Mouse (Mus musculus) mouse trophoblast stem cell (cell line): ENCODE results near the gene Nr2c2ap.

Experiments used
- in situ Hi-C, 2 experiments: fragments of 300-500 bp; cut with MseI, MboI; formaldehyde crosslinking; loops; 2 replicates in 1 of 2; 3 replicates in 1 of 2; pipeline ENCODE4 v1.15.1; 2025

The Nr2c2ap gene

DNA sequence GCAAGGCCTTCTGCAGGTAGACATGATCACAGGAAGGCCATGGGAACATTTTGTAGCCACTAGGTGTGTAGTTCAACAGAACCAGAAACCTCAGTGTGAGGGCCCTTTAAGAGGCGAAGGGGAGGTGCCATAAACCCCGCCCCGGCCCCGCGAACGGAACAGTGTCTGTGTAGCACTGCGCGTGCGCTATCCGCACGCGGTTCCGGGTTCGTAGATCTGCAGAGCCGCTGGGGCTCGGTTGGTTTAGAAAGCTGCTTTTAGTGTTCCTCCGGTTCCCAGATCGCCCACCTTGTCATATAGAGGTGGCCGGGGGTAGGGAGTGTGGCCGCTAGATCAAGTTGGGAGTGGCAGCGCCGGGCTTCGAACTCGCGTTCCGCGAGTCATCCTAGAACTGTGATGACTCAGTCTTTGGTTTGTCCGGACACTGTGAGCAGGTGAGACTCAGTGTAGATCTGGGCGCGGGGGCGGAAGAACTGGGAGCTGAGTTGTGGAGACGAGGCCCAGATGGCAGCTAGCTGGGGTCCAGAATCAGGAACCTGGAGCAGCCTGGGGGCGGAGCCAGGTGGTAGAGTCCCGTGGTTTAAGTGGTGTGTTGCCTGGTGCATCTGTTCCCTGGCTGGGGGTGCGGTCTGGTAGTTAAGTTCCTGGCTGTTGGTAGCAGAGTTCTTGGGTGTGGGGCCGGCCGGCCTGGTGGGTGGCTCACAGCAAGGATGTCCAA is at the start of gene Nr2c2ap:
Nr2c2ap (plus strand) TSS at position 168 of the 718 bp plus-strand sequence.
- in situ Hi-C loops: no loop called here

DNA sequence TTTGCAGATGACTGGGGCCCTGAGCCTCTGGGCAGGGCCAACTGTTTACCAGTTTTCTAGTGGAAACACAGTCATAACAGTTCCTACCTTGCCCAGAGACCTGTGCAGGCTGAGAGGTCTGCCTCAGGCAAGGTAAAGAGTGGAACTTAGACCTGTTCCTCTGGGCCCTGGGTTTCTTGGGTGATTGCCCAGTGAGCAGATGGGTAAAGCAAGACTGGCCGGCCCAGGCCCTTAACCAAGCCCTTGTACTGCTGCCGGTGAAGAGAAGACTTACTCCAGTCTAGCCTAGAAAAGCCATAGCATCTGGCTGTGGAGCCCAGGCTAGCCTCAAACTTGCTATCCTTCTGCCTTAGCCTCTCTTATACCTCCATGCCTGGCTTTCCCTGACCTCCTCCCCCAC is 49.2 kb upstream of the Nr2c2ap start:
- in situ Hi-C loops: no loop called here

DNA sequence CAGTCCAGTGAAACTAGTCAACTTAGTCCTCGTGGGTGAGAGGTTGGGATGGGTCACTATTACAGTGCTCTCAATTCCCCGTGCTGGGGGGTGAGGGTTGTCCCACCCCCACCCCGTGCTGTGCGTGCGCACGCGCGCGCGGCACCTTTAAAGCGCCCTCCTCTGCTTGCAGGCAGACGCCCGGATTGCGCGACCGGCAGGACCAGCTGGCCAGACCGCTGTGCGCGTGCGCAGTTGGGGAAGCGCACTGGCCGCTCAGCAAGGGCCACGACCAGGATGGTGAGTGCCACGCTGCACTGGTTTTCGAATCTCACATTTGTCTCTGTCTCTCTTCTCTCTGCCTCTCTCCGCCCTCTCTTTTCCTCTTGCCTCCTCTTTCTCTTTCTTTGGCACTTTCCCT is 47.8 kb upstream of the Nr2c2ap start, which contains the start of gene Hapln4:
Hapln4 (plus strand) TSS at position 173 of the 400 bp plus-strand sequence.
- in situ Hi-C loops: no loop called here

DNA sequence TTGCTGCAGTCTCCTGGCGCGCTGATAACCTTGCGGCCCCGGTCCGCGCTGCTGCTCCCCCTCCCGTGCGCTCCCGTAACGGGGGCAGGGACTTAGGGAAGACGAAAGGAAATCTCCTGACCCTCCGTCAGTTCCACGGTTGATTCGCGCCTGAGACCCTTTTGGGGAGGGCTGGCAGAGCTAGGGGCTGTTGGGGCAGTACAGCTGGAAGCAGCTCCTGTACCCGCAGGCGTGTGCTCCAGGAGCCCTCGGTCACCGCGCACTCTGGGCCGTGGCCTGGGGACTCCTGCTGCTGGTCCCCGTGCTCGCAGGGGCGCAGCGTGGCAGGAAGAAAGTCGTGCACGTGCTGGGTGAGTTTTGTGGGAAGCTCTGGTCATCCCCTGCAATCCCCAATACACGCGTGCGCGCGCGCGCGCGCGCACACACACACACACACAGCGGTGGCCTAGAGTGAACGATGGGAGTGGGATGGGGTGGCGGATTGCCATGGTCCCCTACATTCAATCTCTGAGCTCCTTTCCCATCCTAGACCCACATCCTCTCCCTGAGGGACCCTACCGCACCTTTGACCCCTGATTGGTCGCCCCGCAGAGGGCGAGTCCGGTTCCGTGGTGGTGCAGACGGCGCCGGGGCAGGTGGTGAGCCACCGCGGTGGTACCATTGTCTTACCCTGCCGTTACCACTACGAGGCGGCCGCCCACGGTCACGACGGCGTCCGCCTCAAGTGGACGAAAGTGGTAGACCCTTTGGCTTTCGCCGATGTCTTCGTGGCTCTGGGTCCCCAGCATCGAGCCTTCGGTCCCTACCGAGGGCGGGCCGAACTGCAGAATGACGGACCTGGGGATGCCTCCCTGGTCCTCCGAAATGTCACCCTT is 46.7 kb upstream of the Nr2c2ap start:
- in situ Hi-C loops: no loop called here

DNA sequence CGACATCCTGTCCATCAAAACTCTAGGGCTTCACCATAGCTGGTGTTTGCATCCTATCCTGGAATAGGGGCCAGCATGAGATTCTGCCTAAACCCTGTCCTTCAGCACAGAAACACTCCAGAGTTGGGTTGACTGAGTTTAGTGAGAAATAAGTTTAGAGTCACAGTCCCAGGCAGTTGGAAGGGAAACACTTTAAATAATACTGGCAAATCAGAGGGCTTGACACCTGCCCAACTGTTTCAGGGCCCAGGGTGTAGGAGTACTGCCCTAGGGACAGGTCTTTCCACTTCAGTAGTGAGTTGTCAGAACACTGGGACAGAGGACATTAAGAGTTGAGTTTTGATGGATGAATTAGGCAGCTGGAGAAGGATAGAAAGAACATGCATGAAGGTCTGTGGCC is 45.0 kb upstream of the Nr2c2ap start:
- in situ Hi-C loops: no loop called here

DNA sequence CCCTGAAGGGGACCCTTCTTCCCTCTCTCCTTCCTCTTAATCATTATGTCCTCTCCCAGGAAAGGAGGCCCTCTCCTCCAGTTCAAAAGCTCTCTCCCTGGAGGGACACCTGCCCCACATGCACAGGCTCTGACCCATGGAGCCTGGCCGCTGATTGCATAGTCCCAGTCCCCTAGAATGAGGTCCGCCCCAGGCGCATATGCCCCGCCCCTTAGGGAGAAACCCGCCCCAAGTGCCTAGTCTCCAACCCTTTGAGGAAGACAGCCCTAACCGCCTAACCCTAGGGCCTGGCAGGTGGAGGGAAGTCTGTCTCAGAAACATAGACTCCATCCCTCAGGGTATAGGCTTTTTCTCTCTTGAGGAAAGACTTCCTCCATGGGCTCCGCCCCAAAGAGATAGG is 43.9 kb upstream of the Nr2c2ap start:
- in situ Hi-C loops: no loop called here

DNA sequence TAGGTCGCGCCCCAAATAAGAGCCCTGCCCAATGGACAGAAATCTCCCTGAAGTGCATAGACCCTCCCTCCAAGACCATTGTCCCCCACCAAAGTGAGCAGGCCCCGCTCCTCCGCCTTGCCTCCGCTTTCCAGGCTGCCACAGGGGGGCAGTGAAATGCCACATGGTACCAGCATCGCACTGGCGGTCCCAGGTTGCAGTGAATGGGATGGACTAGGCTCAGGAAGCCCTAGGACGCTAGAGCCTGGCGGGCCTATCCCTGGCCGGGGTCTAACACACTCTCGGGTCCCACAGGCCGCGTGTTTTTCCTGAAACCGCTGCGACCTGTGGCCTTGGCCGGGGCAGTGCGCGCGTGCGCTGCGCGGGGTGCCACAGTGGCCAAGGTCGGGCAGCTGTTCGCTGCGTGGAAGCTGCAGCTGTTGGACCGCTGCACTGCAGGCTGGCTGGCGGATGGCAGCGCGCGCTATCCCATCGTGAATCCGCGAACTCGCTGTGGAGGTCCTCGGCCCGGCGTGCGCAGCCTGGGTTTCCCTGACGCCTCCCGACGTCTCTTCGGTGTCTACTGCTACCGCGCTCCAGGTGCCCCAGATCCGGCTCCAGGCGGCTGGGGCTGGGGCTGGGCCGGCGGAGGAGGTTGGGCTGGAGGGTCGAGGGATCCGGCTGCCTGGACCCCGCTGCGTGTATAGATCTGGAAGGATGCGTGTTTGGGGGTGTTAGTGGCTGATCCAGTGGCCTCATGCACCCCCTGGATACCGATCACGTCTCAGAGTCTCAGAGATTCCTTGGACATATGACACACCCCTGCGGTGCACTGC is 43.1 kb upstream of the Nr2c2ap start:
- in situ Hi-C loops: no loop called here

DNA sequence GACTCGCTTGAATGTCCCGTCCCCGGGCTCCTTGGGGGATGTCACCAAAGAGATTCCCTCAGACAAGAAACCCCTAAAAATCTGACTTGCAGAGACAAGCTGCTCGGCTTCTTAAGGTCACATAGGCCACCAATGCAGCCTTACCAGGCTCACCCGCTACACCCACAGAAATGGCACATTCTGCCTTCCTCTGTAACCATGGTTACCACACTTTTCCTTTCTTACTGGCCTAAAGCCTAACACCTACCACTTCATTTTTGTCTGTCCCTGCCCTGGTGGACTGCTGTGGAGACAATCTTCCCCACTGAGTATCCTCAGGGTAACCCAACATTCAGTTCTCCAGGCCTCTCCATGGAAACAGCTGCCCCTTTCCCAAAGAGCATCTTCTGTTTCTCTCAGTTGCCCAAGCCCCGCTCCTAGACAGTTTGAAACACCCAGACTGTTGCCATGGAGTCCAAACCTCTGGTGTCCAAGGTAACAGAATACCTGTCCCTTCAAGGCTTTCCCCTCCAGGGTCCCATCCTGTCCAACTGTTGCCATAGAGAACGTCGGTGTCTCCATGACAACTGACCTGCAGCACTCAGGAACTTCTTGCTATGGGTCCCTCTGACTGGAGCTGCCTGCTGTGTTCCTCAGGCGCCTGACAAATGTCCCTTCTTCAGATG is 41.7 kb upstream of the Nr2c2ap start:
- in situ Hi-C loops: no loop called here

DNA sequence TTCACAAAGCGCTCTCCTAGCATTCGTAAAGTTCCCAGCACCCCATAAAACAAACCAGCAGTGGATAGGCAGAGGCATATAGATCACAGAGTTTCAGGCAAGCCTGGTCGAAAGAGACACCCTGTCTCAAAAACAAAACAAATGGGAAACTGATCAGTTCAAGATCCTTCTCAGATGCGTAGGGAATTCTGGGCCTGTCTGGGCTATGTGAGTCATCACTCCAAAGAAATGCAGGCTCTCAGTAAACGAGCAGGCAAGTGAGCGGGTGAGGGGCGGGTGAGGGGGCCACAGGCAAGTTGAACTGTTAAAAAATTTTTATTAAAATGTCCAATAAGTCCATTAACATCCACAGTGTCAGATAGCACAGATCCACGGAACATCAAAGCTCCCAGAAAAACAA is 38.3 kb upstream of the Nr2c2ap start:
- in situ Hi-C loops: no loop called here

DNA sequence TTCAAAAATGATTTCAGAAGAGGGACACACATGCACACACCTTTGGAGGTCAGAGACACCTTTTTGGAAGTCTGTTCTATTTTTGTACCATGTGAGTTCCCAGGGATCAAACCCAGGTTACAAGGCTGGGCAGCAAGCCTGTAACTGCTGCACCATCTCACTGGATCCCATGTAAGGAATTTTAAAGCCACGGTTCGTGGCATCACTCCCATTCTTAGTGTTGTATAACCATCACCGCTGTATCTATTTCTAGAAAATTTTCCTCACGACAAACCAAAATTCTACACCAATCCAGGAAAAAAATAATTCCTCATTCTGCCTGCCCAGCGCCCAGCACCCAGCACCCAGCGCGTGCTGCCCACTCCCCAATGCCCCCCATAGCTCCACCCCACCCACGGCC is 31.9 kb upstream of the Nr2c2ap start:
- in situ Hi-C loops: no loop called here

DNA sequence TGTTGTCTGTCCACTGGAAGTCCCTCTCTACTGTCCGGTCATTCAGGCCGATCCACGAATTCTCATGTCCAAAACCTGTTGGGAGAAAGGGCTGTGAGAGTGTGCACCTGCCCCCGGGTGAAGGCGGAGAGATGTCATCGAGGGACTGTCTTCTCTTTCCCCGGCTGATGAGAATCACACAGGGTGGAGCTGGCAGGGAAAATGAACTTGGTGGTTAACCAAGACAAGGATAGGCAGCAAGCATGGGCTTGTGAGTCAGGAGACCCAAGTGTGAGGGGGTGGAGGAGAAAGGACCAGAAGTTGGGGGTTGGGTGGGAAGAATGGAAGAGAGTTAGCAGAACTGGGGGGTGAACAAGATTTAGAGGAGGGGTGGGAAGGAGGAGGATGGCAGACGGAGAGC is 30.9 kb upstream of the Nr2c2ap start:
- in situ Hi-C loops: no loop called here

DNA sequence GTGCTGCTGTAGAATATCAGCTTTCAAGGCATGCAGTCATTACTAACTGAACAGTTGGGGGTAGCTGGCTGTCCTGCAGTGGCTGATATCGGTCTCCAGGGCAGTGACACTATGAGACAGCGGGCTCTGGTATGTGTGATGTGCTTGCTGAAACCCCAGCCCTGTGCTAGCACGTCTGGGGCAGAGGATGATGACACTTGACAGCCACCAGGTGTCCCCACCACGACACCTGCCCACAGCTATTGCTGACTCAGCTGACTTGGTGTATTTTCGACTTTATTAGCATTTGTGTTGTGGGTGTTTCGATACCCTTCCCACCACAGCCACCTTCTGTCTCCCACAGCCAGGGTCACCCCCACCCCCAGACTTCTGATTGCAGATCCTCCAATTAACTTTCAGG is 26.6 kb upstream of the Nr2c2ap start:
- in situ Hi-C loops: no loop called here

DNA sequence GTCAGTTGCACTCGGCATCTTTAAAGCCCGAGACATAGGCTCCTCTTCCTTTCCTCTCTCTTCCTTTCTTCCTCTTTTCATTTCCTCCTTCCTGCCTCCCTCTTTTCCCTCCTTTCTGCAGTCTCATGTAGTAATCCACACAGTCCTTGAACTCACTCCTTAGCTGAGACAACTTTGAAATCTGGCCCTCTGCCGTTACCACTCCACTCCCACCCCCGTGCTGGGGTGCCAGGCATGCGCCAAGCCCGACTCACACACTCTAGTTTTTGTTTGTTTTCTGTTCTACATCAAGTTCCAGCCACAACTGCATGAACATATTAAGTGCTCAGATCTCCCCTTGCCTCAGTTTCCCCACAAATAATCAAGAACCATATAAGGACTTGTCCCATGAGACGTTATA is 26.2 kb upstream of the Nr2c2ap start:
- in situ Hi-C loops: no loop called here

DNA sequence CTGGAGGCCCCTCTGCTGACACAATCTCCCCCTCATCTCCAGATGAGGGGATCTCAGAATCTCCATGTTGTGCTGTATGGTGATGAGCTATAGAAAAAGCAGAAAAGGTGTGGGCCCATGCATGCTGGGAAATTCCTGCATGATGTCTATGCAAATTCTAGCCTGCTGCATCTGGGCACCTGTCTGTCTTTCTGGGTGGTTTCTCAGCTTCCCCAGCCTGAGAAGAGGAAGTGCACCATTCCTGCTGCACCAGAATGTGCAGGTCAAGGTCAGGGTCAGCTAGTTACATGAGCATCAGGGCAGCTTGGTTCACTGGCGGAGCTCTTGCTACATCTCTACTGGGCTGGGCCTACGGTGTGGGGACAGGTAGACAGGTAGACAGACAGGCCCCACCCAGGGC is 20.7 kb upstream of the Nr2c2ap start:
- in situ Hi-C loops: no loop called here

DNA sequence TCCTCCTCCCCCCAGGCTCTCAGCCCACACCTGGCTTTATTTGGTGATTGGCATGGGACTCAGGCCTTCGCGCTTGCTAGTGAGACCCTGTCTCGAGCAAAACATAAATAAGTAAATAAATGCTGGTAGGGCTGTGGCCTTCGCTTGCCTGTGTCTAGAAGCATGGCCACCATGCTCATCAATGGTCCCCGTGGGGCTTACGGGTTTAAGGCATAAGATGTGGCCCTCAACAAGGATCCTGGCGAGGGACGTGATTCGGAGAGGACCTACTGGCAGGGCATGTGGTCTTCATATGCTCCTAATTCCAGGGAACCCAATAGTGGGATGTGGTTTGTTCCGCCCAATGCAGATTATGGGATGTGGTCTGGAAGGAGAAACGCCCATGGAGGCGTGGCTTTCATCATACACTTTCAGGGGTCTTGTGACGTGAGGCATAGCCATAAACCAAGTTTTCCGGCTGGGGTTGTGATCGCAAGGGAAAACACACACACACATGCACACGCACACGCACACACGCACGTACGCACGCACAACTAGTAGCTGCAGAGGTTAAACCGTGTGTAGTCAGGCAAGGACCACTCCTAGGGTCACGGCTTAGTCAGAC is 19.8 kb upstream of the Nr2c2ap start:
- in situ Hi-C loops: no loop called here

DNA sequence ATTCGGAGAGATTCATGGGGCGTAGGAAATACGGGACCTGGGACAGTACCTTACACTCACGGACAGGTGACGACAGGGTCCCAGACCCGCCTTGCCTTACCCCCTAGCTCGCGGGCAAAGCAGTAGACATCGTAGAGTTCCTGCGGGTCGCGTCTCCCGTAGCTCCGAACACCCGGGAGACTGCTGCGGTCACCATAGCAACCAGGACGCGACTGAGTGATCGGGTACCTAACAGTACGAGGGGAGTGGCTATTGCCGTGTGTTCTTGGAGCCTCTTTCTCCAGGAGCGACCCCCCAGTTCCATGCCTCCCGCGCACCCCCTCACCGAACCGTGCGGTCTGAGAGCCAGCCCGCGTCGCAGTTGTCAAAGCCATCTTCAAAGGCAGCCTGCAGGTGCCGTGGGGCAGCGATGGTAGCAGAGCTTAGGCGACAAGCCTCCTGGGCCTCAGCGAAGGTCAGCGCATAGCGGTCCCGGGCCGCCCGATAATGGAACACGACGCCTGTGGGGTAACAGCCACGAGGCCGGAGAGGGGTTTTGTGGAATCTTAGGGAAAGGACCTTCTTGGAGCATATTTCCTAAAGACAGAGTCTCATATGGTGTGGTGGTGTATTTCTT is 18.6 kb upstream of the Nr2c2ap start:
- in situ Hi-C loops: no loop called here

DNA sequence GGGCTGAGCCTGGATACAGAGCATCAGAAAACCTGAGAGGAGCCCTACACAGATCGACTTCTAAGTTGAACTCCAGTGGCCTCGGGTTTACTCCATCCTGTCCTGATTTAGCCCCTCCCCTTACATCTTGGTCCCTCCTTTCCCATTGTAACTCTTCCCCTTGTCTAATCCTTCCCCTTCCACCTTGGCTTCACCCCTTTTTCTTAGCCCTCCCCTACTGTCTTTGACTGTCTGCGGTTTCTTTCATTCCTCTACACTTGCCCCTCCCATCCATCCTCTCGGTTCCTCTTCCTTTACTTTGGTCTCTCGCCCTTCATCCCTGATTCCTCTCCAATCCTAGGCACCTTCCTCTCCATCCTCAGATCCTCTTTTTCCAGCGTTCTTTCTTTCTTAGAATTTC is 16.6 kb upstream of the Nr2c2ap start:
- in situ Hi-C loops: no loop called here

DNA sequence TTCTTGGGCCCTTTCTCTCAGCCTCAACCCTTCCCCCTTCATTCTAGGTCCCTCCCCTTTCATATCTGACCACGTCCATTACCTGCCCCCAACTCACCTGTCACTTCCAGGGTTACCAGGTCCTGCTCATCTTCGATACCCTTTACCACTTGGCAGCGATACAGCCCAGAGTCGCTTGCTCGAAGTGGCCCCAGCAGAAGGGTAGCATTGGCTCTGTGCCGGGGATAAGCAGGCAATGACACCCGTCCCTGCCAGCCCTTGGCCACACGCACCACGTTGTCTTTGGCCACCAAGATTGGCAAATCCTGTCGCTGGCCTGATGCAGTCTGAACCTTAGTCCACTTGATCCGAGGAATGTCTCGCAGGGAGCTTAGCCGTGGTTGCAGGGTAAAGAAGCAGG is 16.2 kb upstream of the Nr2c2ap start:
- in situ Hi-C loops: no loop called here

DNA sequence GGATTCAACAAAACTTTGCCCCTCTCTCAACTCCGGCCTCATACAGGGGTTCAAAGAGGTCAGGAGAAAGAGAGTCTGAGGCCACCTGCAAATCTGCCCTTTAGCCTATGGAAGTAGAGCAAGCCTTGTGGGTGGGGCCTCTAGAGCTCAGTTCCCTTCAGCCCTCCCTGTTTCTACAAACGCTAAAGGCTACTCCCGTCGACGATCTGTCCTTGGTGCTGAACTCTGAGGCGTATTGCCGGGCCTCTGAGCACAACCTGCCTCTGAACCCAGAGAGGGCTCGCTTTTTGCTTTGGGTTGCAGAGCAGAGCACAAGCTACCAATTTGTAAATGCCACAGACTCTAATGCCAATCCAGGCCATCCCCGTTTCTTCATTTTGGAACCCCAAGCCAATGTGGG is 13.5 kb upstream of the Nr2c2ap start:
- in situ Hi-C loops: no loop called here

DNA sequence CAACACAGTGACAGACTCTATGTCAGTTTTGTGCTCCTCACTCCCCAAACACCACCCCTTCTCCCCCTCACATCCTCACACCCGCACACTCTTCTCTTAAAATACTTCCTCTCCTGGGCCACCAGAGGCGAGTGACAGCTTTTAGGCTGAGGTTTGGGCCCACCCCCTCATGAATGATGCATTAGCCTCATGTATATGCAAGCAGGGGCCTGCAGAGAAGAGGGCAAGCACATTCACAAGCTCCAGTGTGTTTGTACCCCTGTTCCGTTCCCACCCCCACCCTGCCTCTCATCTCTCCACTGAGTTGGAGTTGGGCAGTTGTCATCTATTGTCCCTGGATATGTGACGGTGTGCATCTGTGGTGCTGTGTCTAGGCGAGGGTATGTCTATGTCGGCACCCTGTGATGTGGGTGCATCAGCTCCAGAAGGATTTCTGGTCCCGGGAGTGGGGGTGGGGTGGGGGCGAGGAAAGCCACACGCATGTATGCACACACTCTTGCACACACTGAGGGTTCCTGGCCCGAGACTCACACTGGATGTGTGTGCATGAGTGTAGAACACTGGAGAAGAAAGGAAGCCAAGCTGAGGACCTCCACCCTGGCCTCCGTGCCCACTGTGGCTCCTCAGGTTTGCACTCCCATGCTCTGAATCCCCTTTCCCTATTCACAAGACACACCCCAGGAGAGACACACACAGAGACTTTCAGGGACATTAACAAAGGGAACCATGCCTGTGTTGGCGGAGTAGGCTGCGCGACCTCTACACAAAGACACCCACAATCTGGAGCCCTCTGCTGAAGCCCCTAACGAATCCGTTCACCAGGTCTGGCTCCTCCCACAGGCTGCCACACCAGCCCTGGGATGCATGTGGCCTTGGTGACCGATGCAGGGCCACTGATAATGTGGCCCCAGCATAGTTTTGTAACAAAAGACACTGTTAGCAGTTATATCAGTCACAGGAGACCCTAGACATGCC is 12.1 kb upstream of the Nr2c2ap start:
- in situ Hi-C loops: no loop called here
